Mouse (Mus musculus): ENCODE data around the gene Rasef. TPM values are rescaled to one million over a fixed set of nuclear protein-coding genes. Genes with fewer than 3 reads are reported as not detected.

The Rasef gene
- polyA plus RNA-seq, 1 experiment: 0.10 TPM

DNA sequence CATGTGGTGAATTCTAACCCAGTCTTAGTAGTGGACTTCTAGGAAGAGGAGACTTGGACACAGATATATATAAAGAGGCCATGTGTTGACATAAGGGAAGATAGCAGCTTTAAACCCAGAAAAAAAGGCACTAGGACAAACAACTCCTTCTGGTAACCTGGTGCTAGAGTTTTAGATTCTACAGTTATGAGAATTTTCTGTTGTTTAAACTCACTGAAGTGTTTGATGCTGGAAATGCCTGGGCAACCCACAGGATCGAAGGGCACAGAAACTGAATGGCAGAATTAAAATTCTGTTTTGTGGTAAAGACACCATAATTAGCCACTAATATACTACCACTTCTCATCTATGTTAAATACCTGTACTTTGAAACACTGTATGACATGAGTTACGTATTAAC lies 15.5 kb downstream of the Rasef start:
- H3K4me3 ChIP-seq (replicated peaks; ENCODE audit: insufficient read depth, low read depth, low read length): no peak overlapping the region
- H3K27me3 ChIP-seq (ENCODE audit: control insufficient read depth, insufficient read depth, low read length): no peaks in the 10 kb centered on the region
- 95% methylated on average over 2 of the region's 2 CpGs for WGBS
- no peak for DNase-seq
- H3K27ac ChIP-seq (ENCODE audit: insufficient read depth, low read length): no peak overlapping the region
- no peaks in the 10 kb centered on the region for H3K4me1 ChIP-seq (ENCODE audit: control insufficient read depth, insufficient read depth, low read length)
- TF ChIP-seq POLR2A (IDR thresholded peaks at IDR 0.05; ENCODE audit: borderline replicate concordance, insufficient read depth, low read length): no peak
- TF ChIP-seq CTCF (IDR thresholded peaks at IDR 0.05; ENCODE audit: borderline replicate concordance, insufficient read depth, low read depth, low read length): no peak

DNA sequence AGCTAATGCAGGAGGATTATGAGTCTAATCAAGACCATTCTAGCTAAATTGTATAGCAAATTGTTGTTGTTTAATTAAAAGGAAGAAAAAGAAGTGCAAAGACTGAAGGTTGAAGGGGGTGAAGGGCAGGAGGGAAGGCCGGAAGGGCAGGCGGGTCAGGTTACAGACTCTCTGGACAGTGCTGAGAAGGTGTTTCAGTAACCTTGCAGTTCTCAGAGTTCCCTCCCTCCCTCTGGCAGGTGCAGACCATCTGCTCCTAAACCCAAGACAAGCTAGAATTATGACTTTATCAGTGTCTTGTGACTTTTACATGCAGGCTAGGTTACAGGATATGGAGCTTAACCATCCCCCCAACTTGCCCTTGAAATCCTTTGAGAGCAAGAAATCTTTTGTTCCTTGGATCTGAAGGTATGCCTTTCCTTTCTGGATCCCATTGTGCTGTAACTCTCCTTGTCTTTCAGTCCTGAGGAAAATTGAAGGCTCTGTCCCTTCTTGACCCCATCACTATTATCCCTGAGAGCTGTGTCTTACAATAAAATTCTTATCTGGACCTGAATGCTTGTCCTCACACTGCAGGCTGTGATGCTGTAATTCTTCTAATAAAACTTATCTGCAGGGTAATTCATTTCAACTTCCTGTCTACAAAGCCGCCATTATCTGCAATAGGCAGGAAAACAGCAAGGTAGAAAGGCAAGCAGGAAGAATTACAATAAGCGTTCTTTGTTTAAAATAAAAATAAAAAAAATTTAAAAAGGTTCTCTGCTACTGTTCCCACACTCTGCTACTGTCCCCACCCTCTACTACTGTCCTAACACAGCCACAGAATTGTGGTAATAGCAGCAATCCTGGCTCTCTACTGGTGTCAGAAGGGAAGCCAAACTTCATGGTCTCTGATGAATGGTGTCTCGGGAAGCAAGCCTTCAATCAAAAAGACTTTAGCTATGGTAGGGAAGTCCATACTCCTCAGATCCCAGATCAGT lies 16.7 kb downstream of the Rasef start:
- Histone ChIP-seq H3K4me1 (ENCODE audit: control insufficient read depth, insufficient read depth, low read length) (no peaks in the 10 kb centered on the region), H3K4me3 (replicated peaks; ENCODE audit: insufficient read depth, low read depth, low read length) (no peak overlapping the region), H3K27ac (ENCODE audit: insufficient read depth, low read length) (no peak overlapping the region), H3K27me3 (ENCODE audit: control insufficient read depth, insufficient read depth, low read length) (no peaks in the 10 kb centered on the region)
- no peak for DNase-seq
- WGBS: 82% methylated on average over 5 of the region's 5 CpGs
- TF ChIP-seq POLR2A (IDR thresholded peaks at IDR 0.05; ENCODE audit: borderline replicate concordance, insufficient read depth, low read length): no peak
- no peak for TF ChIP-seq CTCF (IDR thresholded peaks at IDR 0.05; ENCODE audit: borderline replicate concordance, insufficient read depth, low read depth, low read length)

DNA sequence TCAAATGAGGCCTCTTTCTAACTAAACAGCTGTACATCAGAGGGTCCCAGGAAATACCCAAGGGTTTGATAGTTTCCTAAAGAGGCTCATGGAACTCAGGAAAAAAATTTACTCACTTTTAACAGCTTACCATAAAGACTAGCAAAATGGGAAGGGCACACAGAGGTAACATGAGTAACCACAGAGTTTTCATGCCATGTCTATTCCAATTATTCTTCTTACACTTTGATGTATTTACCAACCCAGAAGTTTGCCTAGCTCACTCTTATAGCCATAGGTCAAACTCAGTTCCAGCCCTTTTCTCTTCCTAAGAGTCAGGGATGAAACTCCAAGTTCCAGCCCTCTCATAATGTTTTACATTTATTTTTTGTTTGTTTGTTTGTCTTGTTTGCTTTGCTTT lies 18.8 kb downstream of the Rasef start:
- Histone ChIP-seq H3K27me3 (ENCODE audit: control insufficient read depth, insufficient read depth, low read length) (no peaks in the 10 kb centered on the region), H3K27ac (ENCODE audit: insufficient read depth, low read length) (no peak overlapping the region), H3K4me3 (replicated peaks; ENCODE audit: insufficient read depth, low read depth, low read length) (no peak overlapping the region), H3K4me1 (ENCODE audit: control insufficient read depth, insufficient read depth, low read length) (no peaks in the 10 kb centered on the region)
- TF ChIP-seq POLR2A (IDR thresholded peaks at IDR 0.05; ENCODE audit: borderline replicate concordance, insufficient read depth, low read length) (no peak), CTCF (IDR thresholded peaks at IDR 0.05; ENCODE audit: borderline replicate concordance, insufficient read depth, low read depth, low read length) (no peak)
- no peak for DNase-seq

DNA sequence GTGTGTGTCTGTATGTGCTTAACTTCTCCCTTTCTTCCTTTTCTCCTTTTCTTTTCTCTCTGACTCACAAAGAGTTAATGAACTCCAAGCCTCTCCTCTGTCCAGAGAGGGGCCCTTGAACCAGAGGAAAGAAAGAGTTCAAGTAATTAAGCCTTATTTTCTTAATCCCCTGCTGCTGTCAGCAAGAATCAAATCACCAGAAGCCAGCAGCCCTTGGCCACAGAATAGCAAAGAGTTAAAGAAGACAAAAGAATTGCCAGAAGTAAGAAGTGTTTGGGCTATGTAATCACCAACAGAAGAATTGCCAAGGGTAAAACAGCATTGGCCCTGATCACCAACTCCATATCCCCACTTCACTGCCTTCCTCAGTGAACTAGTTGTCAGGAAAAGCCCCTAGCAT lies 20.2 kb downstream of the Rasef start:
- DNase-seq: no peak
- no peaks in the 10 kb centered on the region for H3K4me1 ChIP-seq (ENCODE audit: control insufficient read depth, insufficient read depth, low read length)
- no peak overlapping the region for H3K27ac ChIP-seq (ENCODE audit: insufficient read depth, low read length)
- TF ChIP-seq POLR2A (IDR thresholded peaks at IDR 0.05; ENCODE audit: borderline replicate concordance, insufficient read depth, low read length) (no peak), CTCF (IDR thresholded peaks at IDR 0.05; ENCODE audit: borderline replicate concordance, insufficient read depth, low read depth, low read length) (no peak)
- no peaks in the 10 kb centered on the region for H3K27me3 ChIP-seq (ENCODE audit: control insufficient read depth, insufficient read depth, low read length)
- no peak overlapping the region for H3K4me3 ChIP-seq (replicated peaks; ENCODE audit: insufficient read depth, low read depth, low read length)

GRCm38 (mm10) chr4:73768156-73768555 lies 22.6 kb downstream of the Rasef start:
- Histone ChIP-seq H3K4me1 (ENCODE audit: control insufficient read depth, insufficient read depth, low read length) (no peaks in the 10 kb centered on the region), H3K27me3 (ENCODE audit: control insufficient read depth, insufficient read depth, low read length) (no peaks in the 10 kb centered on the region), H3K27ac (ENCODE audit: insufficient read depth, low read length) (no peak overlapping the region), H3K4me3 (replicated peaks; ENCODE audit: insufficient read depth, low read depth, low read length) (no peak overlapping the region)
- 28% methylated on average over 3 of the region's 3 CpGs for WGBS
- TF ChIP-seq POLR2A (IDR thresholded peaks at IDR 0.05; ENCODE audit: borderline replicate concordance, insufficient read depth, low read length) (no peak), CTCF (IDR thresholded peaks at IDR 0.05; ENCODE audit: borderline replicate concordance, insufficient read depth, low read depth, low read length) (no peak)
- no peak for DNase-seq

- Histone ChIP-seq H3K27me3 (ENCODE audit: control insufficient read depth, insufficient read depth, low read length) (no peaks in the 10 kb centered on the region), H3K4me1 (ENCODE audit: control insufficient read depth, insufficient read depth, low read length) (0 out of 2 replicates have a peak, but pooled peaks cover 2% of the 10 kb centered on the region), H3K4me3 (replicated peaks; ENCODE audit: insufficient read depth, low read depth, low read length) (no peak overlapping the region), H3K27ac (ENCODE audit: insufficient read depth, low read length) (no peak overlapping the region)
- 93% methylated on average over 5 of the region's 5 CpGs for WGBS
- TF ChIP-seq CTCF (IDR thresholded peaks at IDR 0.05; ENCODE audit: borderline replicate concordance, insufficient read depth, low read depth, low read length): no peak
- TF ChIP-seq POLR2A (IDR thresholded peaks at IDR 0.05; ENCODE audit: borderline replicate concordance, insufficient read depth, low read length): no peak
- DNase-seq: no peak
Measured at GRCm38 (mm10) chr4:73748219-73748618, 42.6 kb downstream of the Rasef start.

DNA sequence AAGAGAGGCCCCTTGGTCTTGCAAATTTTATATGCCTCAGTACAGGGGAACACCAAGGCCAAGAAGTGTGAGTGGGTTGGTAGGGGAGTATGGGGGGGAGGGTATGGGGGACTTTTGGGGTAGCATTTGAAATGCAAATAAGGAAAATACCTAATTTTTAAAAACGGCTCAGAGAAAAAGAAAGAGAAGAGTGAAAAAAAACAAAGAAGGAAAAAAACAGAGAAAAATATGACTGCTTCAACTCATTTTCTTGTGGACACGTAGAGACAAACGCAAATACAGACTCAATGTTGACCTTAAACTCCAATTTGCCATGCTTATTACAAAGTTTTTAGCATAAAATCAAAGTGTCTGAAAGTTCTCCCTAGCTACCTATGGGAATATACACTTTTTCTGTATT lies 51.4 kb downstream of the Rasef start:
- Histone ChIP-seq H3K4me1 (ENCODE audit: control insufficient read depth, insufficient read depth, low read length) (no peaks in the 10 kb centered on the region), H3K27ac (ENCODE audit: insufficient read depth, low read length) (no peak overlapping the region), H3K27me3 (ENCODE audit: control insufficient read depth, insufficient read depth, low read length) (no peaks in the 10 kb centered on the region), H3K4me3 (replicated peaks; ENCODE audit: insufficient read depth, low read depth, low read length) (no peak overlapping the region)
- 82% methylated on average over 3 of the region's 3 CpGs for WGBS
- no peak for TF ChIP-seq POLR2A (IDR thresholded peaks at IDR 0.05; ENCODE audit: borderline replicate concordance, insufficient read depth, low read length)
- no peak for TF ChIP-seq CTCF (IDR thresholded peaks at IDR 0.05; ENCODE audit: borderline replicate concordance, insufficient read depth, low read depth, low read length)
- DNase-seq: no peak

DNA sequence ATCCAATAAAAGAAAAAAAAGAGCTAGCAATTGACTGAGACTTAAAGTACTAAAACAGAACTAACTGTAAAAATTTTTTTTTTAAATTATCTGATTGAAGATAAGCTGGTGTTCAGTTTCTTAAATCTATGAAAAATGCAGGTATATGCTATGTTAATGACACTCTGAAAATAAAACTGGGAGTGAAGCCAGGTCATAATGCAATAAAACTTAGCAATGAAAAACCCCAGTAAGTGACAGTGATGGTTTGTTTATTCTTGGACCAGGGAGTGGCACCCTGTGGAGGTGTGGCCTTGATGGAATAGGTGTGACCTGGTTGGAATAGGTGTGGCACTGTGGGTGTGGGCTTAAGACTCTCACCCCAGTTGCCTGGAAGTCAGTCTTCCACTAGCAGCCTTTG lies 71.0 kb downstream of the Rasef start:
- Histone ChIP-seq H3K4me3 (replicated peaks; ENCODE audit: insufficient read depth, low read depth, low read length) (no peak overlapping the region), H3K4me1 (ENCODE audit: control insufficient read depth, insufficient read depth, low read length) (no peaks in the 10 kb centered on the region), H3K27ac (ENCODE audit: insufficient read depth, low read length) (no peak overlapping the region), H3K27me3 (ENCODE audit: control insufficient read depth, insufficient read depth, low read length) (no peaks in the 10 kb centered on the region)
- DNase-seq: no peak
- TF ChIP-seq POLR2A (IDR thresholded peaks at IDR 0.05; ENCODE audit: borderline replicate concordance, insufficient read depth, low read length): no peak
- TF ChIP-seq CTCF (IDR thresholded peaks at IDR 0.05; ENCODE audit: borderline replicate concordance, insufficient read depth, low read depth, low read length): no peak
